Mouse (Mus musculus) adrenal gland, adult (tissue): Measurements from ENCODE around the gene Anxa11.
"Not testable (repeated sequence)": the region's sequence is repeated elsewhere in the genome, so short reads cannot be mapped to it uniquely, and the experiment has no call there.

Experiments used
- DNase-seq, 2 experiments: peaks; one replicate each; pipeline ENCODE4 v3.0.0; 2022 to 2023; ENCODE audit warnings: low spot score in 1 of 2; ENCODE audit not compliant: inconsistent age in 2 of 2

The Anxa11 gene

GRCm38 (mm10) chr14:25866832-25867231 is 24.9 kb downstream of the Anxa11 start:
- DNase-seq = peak; percentile 69 to 82

DNA sequence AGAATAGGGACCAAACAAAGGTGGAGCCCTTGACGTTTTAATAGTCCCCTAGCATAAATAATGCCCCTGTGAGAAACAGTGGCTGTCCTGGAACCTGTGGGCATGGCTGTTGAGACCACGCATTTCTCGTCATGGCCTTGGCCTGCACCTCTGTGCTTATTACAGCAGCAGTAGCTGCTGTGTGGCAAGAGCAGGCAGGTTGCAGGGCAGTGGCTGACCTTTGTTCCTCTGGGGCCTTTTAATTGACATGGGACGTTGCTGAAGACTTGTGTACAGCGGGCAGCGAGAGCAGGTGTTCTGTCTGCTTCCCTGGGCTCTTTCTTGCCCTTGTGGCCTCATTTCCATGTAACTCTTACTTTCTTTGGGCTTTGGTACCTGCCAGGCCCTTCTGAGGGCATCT is 25.9 kb downstream of the Anxa11 start:
- DNase-seq = peak in 1 of 2 experiments; percentile 68

DNA sequence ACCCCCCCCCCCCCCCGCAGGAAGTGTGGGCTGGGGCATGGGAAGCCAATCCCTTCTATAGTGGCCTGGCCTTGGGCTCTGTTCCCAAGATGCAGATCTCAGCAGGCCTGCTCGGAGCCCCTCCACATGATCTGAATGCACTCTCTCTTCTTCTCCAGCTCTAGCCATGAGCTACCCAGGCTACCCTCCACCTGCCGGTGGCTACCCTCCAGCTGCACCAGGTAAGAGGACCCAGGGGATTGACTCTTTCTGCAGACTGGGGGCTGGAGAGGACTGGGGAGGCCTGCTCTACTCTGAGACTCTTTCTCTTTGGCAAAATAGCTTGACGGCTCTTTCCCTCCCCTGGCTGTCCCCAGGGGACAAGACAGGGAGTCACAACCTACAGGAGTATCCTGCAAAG is 26.8 kb downstream of the Anxa11 start:
- DNase-seq = no peak

DNA sequence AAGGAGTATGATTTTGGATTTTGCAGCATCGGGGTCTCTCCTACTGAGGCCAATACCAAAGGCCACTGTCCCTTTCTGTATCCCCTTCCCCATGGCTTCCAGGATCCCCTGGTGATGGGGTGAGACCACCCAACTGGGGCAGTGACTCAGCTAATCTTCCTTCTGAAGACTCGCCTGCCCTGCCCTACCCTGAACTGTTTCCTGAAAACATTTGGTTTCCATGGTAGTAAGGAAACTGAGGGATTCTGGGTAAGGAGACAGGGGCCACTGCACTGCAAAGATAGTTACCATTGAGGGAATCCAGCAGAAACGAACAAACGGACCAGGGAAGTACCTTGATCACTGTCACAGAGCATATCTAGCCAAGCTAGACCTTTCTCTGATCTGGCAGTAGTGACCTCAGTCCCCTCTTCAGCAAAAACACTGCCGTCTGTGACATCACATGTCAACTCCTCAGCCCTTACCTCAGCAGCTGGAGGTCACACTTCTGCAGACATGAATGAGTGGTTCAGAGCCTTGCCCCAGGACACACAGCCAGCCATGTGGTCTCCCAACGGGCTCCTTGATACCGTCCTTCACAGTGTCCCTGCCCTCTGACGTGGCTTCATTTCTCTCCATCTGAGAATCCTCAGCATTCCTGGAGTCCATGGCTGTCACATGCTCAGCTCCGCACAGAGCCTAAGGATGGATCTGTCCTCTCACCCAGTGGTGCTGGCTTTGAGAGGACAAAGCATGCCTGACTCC is 27.4 kb downstream of the Anxa11 start:
- DNase-seq = peak; percentile 29 to 85

DNA sequence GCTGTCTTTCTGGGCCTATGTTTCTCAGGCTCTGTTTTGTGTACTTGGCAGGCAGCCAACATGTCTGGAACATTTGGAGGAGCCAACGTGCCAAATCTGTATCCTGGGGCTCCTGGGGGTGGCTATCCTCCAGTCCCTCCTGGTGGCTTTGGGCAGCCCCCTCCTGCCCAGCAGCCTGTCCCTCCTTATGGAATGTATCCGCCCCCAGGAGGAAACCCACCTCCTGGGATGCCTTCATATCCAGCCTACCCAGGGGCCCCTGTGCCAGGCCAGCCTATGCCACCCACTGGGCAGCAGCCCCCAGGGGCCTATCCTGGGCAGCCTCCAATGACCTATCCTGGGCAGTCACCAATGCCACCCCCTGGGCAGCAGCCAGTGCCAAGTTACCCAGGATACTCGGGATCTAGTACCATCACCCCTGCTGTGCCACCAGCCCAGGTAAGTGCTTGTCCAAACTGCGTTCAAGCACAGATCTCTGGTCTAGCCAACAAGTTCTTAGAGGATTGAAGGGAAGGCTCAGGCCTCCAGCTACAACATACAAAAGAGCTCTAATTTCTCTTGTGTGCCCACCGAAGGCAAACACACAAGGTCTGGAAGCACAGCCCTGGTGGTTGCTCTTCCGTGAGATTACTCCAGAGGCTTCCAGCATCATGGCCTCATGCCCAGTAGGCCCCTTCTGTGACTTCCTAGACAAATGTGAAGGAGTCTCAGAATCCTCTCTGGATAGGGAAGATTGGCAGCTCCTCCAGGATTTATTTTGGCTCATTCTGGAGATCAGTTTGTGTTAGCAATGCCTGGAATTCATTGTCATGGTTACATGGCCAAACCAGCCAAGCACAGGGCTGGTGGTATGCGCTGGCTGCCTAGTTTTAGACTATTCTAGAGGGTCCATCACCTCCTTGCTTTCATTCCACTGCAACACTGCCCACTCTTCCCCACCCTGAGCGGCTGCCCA is 30.8 kb downstream of the Anxa11 start:
- DNase-seq = peak in 1 of 2 experiments; percentile 68

DNA sequence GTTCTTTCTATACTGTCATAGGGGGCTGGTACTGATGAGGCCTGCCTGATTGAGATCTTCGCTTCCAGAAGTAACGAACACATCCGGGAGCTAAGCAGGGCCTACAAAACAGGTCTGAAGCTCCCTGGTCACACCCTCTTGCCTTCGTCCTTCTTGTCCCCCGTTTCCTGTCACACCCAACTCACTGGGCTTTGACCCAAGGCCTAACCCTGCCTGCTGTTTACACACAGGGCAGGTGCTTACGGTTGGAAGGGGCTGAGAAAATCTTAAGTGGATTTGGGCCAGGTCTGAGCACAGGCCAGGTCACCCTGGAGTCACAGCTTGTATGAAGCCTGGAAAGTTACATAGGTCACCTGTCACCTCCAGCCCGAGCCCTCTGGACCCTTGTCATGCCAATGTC is 34.7 kb downstream of the Anxa11 start:
- not testable (repeated sequence) for DNase-seq

DNA sequence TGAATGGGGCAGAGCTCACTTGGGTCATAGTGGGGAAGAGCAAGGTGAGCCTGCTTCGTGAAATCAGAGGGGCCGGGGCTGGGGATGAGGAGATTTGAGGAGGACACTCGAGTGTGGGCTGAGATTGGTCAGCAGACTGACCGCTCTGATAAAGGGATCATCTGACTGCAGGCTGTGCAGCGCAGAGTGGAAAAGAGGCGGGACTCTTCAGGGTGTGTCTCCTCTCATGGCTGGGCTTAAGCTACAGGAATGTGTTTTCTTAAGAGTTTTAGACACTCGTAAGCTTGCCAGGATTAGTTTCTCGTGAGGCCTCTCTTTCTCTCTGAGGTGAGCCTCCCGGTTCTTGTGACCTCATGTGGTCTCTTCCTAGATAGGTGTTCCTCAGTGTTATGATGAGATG is 39.8 kb downstream of the Anxa11 start:
- DNase-seq = not testable (repeated sequence)

GRCm38 (mm10) chr14:25885886-25886285 is 43.9 kb downstream of the Anxa11 start:
- DNase-seq = not testable (repeated sequence)

- not testable (repeated sequence) for DNase-seq
Measured at GRCm38 (mm10) chr14:25894566-25894965, 52.6 kb downstream of the Anxa11 start.

DNA sequence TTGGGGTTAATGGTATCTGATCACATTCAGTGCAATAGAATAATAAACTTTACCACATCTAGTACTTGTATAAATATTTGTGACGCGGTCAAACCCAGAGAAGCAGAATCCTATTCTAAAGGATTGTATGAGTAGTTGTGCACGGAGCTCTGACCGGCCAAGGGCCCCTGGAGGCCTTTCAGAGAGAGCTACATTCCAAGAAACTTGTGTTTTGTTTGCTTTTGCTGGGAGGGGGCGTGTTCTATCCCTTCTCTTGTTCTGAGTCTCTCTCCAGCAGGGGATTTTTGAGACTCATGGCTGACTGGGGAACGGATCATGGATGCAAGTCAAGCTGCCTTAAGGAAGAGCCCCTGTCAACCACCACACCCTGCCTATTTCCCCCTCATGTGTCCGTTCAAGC is 53.7 kb downstream of the Anxa11 start:
- not testable (repeated sequence) for DNase-seq

- not testable (repeated sequence) for DNase-seq
Measured at GRCm38 (mm10) chr14:25903000-25903399, 61.0 kb downstream of the Anxa11 start, which contains the start of gene Plac9a. Gene Plac9a, minus strand, starts transcription at chr14:25903100.

- not testable (repeated sequence) for DNase-seq
Measured at GRCm38 (mm10) chr14:25905243-25905642, 63.3 kb downstream of the Anxa11 start.

DNA sequence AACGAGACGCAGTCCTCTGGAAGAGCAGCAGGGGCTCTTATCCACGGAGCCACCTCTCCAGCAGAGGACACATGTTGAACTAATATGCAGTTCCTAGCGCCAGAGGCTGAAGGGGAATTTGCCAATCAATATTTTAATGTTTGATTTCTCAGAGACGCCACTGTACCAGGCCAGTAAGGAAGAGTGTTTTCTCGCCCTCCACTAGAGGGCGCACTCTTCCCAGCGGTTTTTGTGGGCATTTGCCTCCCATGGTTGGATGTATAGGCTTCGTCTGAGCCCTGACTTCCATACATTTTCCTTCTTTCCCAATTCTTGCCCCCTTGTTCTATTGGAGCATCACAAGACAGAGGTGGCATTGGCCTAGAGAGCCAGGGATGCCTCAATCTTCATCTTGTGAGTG is 65.3 kb downstream of the Anxa11 start:
- not testable (repeated sequence) for DNase-seq

DNA sequence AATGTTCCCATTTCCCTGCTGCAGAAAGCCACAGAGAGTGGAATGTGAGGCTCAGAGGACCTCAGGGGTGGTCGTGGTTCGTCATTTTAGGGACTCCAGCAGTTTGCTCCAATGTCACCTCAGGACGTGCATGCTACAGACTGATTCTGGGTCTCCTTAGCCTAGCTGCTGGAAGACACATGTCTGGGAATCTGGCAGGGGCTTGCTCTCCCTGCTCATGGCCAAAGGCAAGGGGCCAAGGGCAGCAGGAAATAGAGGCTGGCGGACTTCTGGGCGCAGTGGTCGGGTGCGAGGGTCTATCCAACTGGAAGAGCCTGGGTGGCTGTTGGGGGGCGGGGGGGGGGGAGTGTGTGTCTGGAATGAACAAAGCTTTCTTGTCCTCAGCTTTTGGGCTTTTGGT is 67.0 kb downstream of the Anxa11 start:
- DNase-seq = not testable (repeated sequence)

DNA sequence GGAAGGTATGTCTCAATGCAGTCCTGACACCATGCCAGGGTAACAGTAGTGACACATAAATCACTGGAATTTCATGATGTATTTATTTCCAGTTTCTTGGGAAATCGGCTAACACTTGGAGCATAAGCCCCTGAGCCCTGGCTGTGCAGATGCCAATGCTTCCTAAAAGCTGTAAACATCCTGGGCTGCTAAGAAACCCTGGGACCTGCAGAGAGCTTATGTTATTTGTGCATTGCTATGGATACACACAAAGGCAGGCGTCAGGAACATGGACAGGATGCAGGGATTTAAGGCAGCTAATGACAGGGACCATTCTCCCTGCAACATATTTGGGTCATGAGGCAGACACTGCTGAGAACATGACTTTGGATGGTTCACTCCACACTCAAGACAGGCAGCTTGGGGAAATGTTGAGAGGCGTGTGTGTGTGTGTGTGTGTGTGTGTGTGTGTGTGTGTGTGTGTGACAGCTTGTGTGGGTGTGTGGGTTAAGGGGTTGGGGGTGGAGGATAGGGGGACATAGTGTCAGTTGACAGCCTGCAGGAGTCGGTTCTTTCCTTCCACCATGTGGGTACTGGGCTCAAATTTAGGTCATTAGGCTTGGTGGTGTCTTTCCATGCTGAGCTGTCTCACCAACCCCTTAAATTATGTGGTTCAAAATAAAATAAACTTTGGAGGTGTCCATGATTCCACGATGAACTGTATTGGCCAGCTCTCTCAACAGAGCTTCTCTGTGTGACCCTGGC is 76.6 kb downstream of the Anxa11 start:
- DNase-seq = not testable (repeated sequence)

GRCm38 (mm10) chr14:25926814-25927561 is 85.0 kb downstream of the Anxa11 start:
- DNase-seq = not testable (repeated sequence)

DNA sequence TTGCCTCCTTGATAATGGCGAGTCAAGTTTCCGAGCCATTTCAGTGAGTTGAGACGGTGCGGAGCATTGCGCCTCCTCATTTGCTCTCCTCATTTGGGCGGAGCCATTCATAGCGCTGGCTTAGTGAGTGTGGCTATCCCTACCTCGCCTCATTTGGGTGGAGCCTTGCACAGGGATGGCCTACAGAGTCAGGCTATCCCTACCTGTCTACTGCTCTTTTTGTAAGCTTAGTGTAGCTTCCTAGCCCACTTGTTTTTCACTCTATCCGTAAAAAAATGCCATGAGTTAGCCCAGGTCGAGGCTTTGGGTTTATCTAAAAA is 85.6 kb downstream of the Anxa11 start, which contains the start of gene Tmem254a:
TSS of gene Tmem254a (minus strand) at position 111 of the 320 bp plus-strand sequence.
- not testable (repeated sequence) for DNase-seq
